Mouse (Mus musculus): ENCODE data around the gene Lypla2. TPM values are rescaled to one million over a fixed set of nuclear protein-coding genes. Genes with fewer than 3 reads are reported as not detected.
"Not testable (repeated sequence)": the region's sequence is repeated elsewhere in the genome, so short reads cannot be mapped to it uniquely, and the experiment has no call there.

Gene Lypla2
- polyA plus RNA-seq, 1 experiment from 2014 or later: 201 TPM

DNA sequence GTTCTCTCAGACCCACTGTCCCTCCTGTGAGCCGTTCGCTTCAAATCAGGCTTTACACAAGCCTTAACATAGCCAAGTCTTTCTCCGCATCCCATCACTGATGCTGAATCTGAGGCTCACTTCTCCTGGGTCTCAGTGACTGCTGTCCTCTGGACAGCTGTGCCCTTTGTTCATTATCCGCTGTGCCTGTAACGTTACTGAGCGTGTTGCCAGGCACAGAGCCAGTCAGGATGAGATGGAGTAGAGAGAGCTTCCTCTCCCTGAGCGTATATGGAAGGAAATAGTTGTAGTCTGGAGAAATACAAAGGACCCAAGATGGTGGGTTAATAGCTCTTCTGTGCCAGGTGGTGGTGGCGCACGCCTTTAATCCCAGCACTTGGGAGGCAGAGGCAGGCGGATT, 23.0 kb downstream of the Lypla2 start:
- ATAC-seq (ENCODE audit: low FRiP score, low TSS enrichment) (no peak), DNase-seq (no peak)
- 87% methylated on average over 10 of the region's 10 CpGs for WGBS
- Histone ChIP-seq H3K9me3 (ENCODE audit: control insufficient read depth, low read length) (no peaks in the 10 kb centered on the region), H3K4me2 (ENCODE audit: low read length) (no peak overlapping the region), H3K9ac (replicated peaks; ENCODE audit: low read length) (no peak overlapping the region), H3K4me1 (ENCODE audit: control insufficient read depth, insufficient read depth, low read length) (no peaks in the 10 kb centered on the region), H3K27me3 (ENCODE audit: control insufficient read depth, insufficient read depth, low read length) (no peaks in the 10 kb centered on the region), H3K27ac (replicated peaks; ENCODE audit: low read depth, low read length) (no peak overlapping the region), H3K36me3 (ENCODE audit: control insufficient read depth, insufficient read depth, low read length) (peaks cover 20% of the 10 kb centered on the region), H3K4me3 (replicated peaks; ENCODE audit: low read depth, low read length) (no peak overlapping the region)

- no peak overlapping the region for H3K9ac ChIP-seq (replicated peaks; ENCODE audit: low read length)
- no peak overlapping the region for H3K4me2 ChIP-seq (ENCODE audit: low read length)
- no peak overlapping the region for H3K4me3 ChIP-seq (replicated peaks; ENCODE audit: low read depth, low read length)
- no peaks in the 10 kb centered on the region for H3K27me3 ChIP-seq (ENCODE audit: control insufficient read depth, insufficient read depth, low read length)
- 96% methylated on average over 8 of the region's 8 CpGs for WGBS
- H3K9me3 ChIP-seq (ENCODE audit: control insufficient read depth, low read length): no peaks in the 10 kb centered on the region
- DNase-seq: no peak
- peaks cover 18% of the 10 kb centered on the region for H3K36me3 ChIP-seq (ENCODE audit: control insufficient read depth, insufficient read depth, low read length)
- no peak for ATAC-seq (ENCODE audit: low FRiP score, low TSS enrichment)
- no peaks in the 10 kb centered on the region for H3K4me1 ChIP-seq (ENCODE audit: control insufficient read depth, insufficient read depth, low read length)
- H3K27ac ChIP-seq (replicated peaks; ENCODE audit: low read depth, low read length): no peak overlapping the region
These were observed 24.3 kb downstream of the Lypla2 start for GRCm38 (mm10) chr4:135948142-135948541.

- Histone ChIP-seq H3K4me2 (ENCODE audit: low read length) (peak overlapping the region; percentile 65), H3K27me3 (ENCODE audit: control insufficient read depth, insufficient read depth, low read length) (no peaks in the 10 kb centered on the region), H3K4me1 (ENCODE audit: control insufficient read depth, insufficient read depth, low read length) (no peaks in the 10 kb centered on the region), H3K36me3 (ENCODE audit: control insufficient read depth, insufficient read depth, low read length) (peaks cover 9% of the 10 kb centered on the region), H3K27ac (replicated peaks; ENCODE audit: low read depth, low read length) (peak overlapping the region; percentile 58), H3K4me3 (replicated peaks; ENCODE audit: low read depth, low read length) (peak overlapping the region; percentile 72), H3K9ac (replicated peaks; ENCODE audit: low read length) (peak overlapping the region; percentile 68), H3K9me3 (ENCODE audit: control insufficient read depth, low read length) (no peaks in the 10 kb centered on the region)
- ATAC-seq (ENCODE audit: low FRiP score, low TSS enrichment): peak; percentile 62; the same call in 1 of the 2 replicates
- WGBS: 2% methylated on average over 28 of the region's 28 CpGs
- DNase-seq: peak; percentile 37
These were observed 25.6 kb downstream of the Lypla2 start for GRCm38 (mm10) chr4:135946659-135947301.

DNA sequence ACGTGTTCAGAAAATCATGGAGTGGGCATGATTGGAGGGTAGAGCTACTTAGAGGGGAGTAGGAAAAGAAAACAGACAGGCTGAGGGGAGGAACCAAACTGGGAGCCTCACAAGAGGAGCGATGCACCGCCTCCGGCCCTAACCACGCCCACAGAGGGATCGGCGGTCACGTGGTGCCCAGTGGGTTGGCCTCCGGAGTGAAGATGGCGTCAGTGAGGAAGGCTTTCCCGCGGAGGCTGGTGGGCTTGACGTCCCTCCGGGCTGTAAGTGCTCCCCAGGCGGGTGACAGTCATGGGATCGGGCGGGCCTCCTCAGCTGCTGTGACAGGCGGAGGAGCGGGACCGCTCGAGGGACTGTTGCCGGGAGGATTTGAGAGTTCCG, 26.2 kb downstream of the Lypla2 start, which contains the start of gene Hmgcl:
Hmgcl (plus strand) TSS at position 171 of the 381 bp plus-strand sequence.
- Histone ChIP-seq H3K4me1 (ENCODE audit: control insufficient read depth, insufficient read depth, low read length) (no peaks in the 10 kb centered on the region), H3K4me3 (replicated peaks; ENCODE audit: low read depth, low read length) (peak within 1 kb of the TSS; percentile 72), H3K4me2 (ENCODE audit: low read length) (peak within 1 kb of the TSS; percentile 65), H3K9me3 (ENCODE audit: control insufficient read depth, low read length) (no peaks in the 10 kb centered on the region), H3K27me3 (ENCODE audit: control insufficient read depth, insufficient read depth, low read length) (no peaks in the 10 kb centered on the region), H3K27ac (replicated peaks; ENCODE audit: low read depth, low read length) (peak within 1 kb of the TSS; percentile 58), H3K9ac (replicated peaks; ENCODE audit: low read length) (peak within 1 kb of the TSS; percentile 68), H3K36me3 (ENCODE audit: control insufficient read depth, insufficient read depth, low read length) (peaks cover 4% of the 10 kb centered on the region)
- WGBS: under 1% methylated on average over 23 of the region's 23 CpGs
- ATAC-seq (ENCODE audit: low FRiP score, low TSS enrichment) (peak; percentile 92), DNase-seq (peak; percentile 95)

DNA sequence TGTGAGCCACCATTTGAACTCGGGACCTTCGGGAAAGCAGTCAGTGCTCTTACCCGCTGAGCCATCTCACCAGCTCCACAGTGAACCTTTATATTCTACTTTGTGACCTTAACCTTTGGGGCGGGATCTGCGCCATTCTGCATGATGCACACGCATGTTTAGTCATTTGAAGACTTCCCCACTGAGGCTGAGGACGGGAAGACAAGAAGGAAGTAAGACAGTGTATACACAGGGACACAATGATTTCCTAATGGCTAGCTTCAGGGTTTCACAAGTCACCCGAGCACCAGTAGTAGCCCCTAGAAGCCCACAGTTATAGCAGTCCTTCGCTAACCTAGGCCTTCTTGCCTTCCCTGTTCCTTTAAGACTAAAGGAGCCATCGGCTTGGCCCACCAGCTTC, 26.7 kb downstream of the Lypla2 start:
- H3K4me3 ChIP-seq (replicated peaks; ENCODE audit: low read depth, low read length): peak overlapping the region; percentile 72
- ATAC-seq (ENCODE audit: low FRiP score, low TSS enrichment): no peak
- H3K27ac ChIP-seq (replicated peaks; ENCODE audit: low read depth, low read length): peak overlapping the region; percentile 58; the same call in 1 of the 2 replicates
- H3K9ac ChIP-seq (replicated peaks; ENCODE audit: low read length): peak overlapping the region; percentile 68
- H3K4me2 ChIP-seq (ENCODE audit: low read length): peak overlapping the region; percentile 65
- no peaks in the 10 kb centered on the region for H3K4me1 ChIP-seq (ENCODE audit: control insufficient read depth, insufficient read depth, low read length)
- H3K27me3 ChIP-seq (ENCODE audit: control insufficient read depth, insufficient read depth, low read length): no peaks in the 10 kb centered on the region
- no peak for DNase-seq
- H3K36me3 ChIP-seq (ENCODE audit: control insufficient read depth, insufficient read depth, low read length): 0 out of 2 replicates have a peak, but pooled peaks cover 4% of the 10 kb centered on the region
- no peaks in the 10 kb centered on the region for H3K9me3 ChIP-seq (ENCODE audit: control insufficient read depth, low read length)
- WGBS: 75% methylated on average over 10 of the region's 10 CpGs

- Histone ChIP-seq H3K4me2 (ENCODE audit: low read length) (no peak overlapping the region), H3K9me3 (ENCODE audit: control insufficient read depth, low read length) (no peaks in the 10 kb centered on the region), H3K9ac (replicated peaks; ENCODE audit: low read length) (no peak overlapping the region), H3K27me3 (ENCODE audit: control insufficient read depth, insufficient read depth, low read length) (no peaks in the 10 kb centered on the region), H3K4me1 (ENCODE audit: control insufficient read depth, insufficient read depth, low read length) (no peaks in the 10 kb centered on the region), H3K27ac (replicated peaks; ENCODE audit: low read depth, low read length) (no peak overlapping the region), H3K36me3 (ENCODE audit: control insufficient read depth, insufficient read depth, low read length) (peaks cover 14% of the 10 kb centered on the region), H3K4me3 (replicated peaks; ENCODE audit: low read depth, low read length) (no peak overlapping the region)
- ATAC-seq (ENCODE audit: low FRiP score, low TSS enrichment) (no peak), DNase-seq (no peak)
- WGBS: 55% methylated on average over 4 of the region's 4 CpGs
These were observed 29.0 kb downstream of the Lypla2 start for GRCm38 (mm10) chr4:135943389-135943788.

DNA sequence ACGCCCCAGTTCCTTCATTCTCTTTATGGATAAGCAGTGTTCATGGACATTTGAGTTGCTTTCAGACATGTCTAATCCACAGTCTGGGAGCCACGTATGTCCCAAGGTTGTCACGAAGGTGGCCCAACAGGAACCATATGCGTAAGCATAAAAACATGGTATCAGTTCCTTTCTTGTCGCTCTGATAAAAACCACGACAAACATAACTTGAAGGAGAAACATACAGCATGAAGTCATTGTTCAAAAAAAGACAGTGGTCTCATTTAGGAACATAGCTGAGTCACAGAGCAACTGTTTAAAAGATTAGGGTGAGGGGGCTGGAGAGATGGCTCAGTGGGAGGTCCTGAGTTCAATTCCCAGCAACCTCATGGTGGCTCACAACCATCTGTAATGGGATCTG, 30.2 kb downstream of the Lypla2 start:
- H3K27me3 ChIP-seq (ENCODE audit: control insufficient read depth, insufficient read depth, low read length): no peaks in the 10 kb centered on the region
- DNase-seq: no peak
- H3K36me3 ChIP-seq (ENCODE audit: control insufficient read depth, insufficient read depth, low read length): peaks cover 18% of the 10 kb centered on the region
- no peak overlapping the region for H3K4me3 ChIP-seq (replicated peaks; ENCODE audit: low read depth, low read length)
- no peak overlapping the region for H3K9ac ChIP-seq (replicated peaks; ENCODE audit: low read length)
- no peak overlapping the region for H3K27ac ChIP-seq (replicated peaks; ENCODE audit: low read depth, low read length)
- ATAC-seq (ENCODE audit: low FRiP score, low TSS enrichment): no peak
- H3K9me3 ChIP-seq (ENCODE audit: control insufficient read depth, low read length): no peaks in the 10 kb centered on the region
- 93% methylated on average over 6 of the region's 6 CpGs for WGBS
- no peak overlapping the region for H3K4me2 ChIP-seq (ENCODE audit: low read length)
- H3K4me1 ChIP-seq (ENCODE audit: control insufficient read depth, insufficient read depth, low read length): no peaks in the 10 kb centered on the region

DNA sequence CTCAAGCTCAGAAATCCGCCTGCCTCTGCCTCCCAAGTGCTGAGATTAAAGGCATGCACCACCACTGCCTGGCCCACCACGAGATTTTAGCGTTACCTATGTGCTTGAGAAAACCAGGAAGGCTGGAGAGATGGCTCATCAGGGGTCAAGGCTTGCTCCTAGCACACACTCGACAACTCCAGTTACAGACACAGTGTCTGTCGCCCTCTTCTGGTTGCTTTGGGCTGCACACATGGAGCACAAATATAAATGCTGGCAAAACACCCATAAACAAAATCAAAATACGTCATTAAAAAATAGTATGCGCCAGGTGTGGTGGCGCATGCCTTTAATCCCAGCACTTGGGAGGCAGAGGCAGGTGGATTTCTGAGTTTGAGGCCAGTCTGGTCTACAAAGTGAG, 31.4 kb downstream of the Lypla2 start:
- H3K9me3 ChIP-seq (ENCODE audit: control insufficient read depth, low read length); ATAC-seq (ENCODE audit: low FRiP score, low TSS enrichment); H3K27ac ChIP-seq (replicated peaks; ENCODE audit: low read depth, low read length); H3K4me2 ChIP-seq (ENCODE audit: low read length); DNase-seq; H3K4me3 ChIP-seq (replicated peaks; ENCODE audit: low read depth, low read length); H3K9ac ChIP-seq (replicated peaks; ENCODE audit: low read length); H3K27me3 ChIP-seq (ENCODE audit: control insufficient read depth, insufficient read depth, low read length); H3K4me1 ChIP-seq (ENCODE audit: control insufficient read depth, insufficient read depth, low read length): not testable (repeated sequence)
- 85% methylated on average over 8 of the region's 8 CpGs for WGBS
- peaks cover 25% of the 10 kb centered on the region for H3K36me3 ChIP-seq (ENCODE audit: control insufficient read depth, insufficient read depth, low read length)

- no peak for DNase-seq
- Histone ChIP-seq H3K4me2 (ENCODE audit: low read length) (no peak overlapping the region), H3K9me3 (ENCODE audit: control insufficient read depth, low read length) (no peaks in the 10 kb centered on the region), H3K4me3 (replicated peaks; ENCODE audit: low read depth, low read length) (no peak overlapping the region), H3K9ac (replicated peaks; ENCODE audit: low read length) (no peak overlapping the region), H3K36me3 (ENCODE audit: control insufficient read depth, insufficient read depth, low read length) (peaks cover 44% of the 10 kb centered on the region), H3K4me1 (ENCODE audit: control insufficient read depth, insufficient read depth, low read length) (no peaks in the 10 kb centered on the region), H3K27me3 (ENCODE audit: control insufficient read depth, insufficient read depth, low read length) (no peaks in the 10 kb centered on the region), H3K27ac (replicated peaks; ENCODE audit: low read depth, low read length) (no peak overlapping the region)
- 88% methylated on average over 7 of the region's 7 CpGs for WGBS
- ATAC-seq (ENCODE audit: low FRiP score, low TSS enrichment): no peak
These were observed 33.6 kb downstream of the Lypla2 start for GRCm38 (mm10) chr4:135938858-135939257.

All from midbrain, embryonic 14.5 days (tissue).